8 mouse cellular contexts compared by ENCODE assay signal in the genomic region with DNA sequence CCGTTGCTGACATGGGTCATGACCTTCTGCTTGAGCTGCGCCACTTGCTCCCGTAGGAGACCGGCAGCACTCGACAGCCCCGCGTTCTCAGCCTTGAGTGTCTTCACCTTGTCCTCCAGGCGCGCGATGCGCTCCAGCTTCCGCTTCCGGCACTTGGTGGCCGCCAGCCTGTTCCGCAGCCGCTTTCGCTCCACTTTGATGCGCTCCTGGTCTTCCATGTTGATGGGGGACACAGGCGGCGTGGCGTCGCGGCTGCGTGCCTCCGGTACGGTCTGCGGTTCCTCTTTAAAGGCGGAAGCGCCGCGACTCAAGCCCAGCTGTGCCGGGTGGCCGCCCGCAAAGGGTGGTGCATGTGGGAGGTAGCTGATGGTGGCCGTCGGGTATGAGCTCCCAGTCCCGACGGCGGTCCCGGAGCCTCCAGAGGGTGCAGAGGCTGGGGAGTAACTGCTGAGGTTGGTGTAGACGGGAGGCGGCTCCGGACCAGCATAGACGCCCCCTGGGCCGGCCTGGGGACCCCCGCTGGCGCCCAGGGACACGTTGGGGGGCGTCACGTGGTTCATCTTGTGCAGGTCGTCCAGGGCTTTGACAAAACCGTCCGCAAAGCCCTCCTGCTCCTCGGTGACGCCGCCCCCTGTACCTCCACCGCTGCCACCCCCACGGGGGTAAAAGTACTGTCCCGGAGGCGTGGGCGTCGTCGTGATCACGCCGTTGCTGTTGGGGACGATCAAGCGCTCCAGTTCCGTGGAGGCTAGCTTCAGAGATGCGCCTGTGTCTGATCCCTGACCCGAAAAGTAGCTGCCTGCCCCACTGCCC. TPM values are rescaled to one million over a fixed set of nuclear protein-coding genes. Genes with fewer than 3 reads are reported as not detected.
DNase-seq lines count a peak whose midpoint lies in the region; ATAC-seq and TF ChIP-seq lines count a peak whose summit lies in the region.

No protein-coding gene starts in this region.

- in situ Hi-C loops in ES-E14 (cut with MboI; ENCODE audit: low sequenced_read_pairs in 2 of 2, unreplicated experiment in 2 of 2): no loop called here

- ATAC-seq in forebrain, postnatal 0 days: no peak
- ATAC-seq in hindbrain, embryonic 13.5 days (ENCODE audit: low FRiP score): no peak
- no peak for ATAC-seq in erythroid progenitor cell, adult 5-6 weeks (replicated peaks; ENCODE audit: low FRiP score, poor library complexity, severe bottlenecking)

- intact Hi-C loops in left cerebral cortex, adult 2 months (cut with DNase I): loop anchor here (1.0 to 5.0 kb wide), 3 partner anchors 9 to 95 kb away; a partner anchor contains a TSS

- H3K9ac ChIP-seq in ES-E14 (ENCODE audit: insufficient read depth, low read depth, low read length, poor library complexity, severe bottlenecking): peak overlapping the region; percentile 86
- peak overlapping the region; percentile 58 for H3K9ac ChIP-seq in forebrain, postnatal 0 days
- peak overlapping the region; percentile 74 for H3K9ac ChIP-seq in hindbrain, embryonic 13.5 days

- peak overlapping the region; percentile 81 for H3K4me2 ChIP-seq in forebrain, postnatal 0 days (ENCODE audit: low read depth)
- peak overlapping the region; percentile 91 for H3K4me2 ChIP-seq in hindbrain, embryonic 13.5 days

- peaks cover 3% of the 10 kb centered on the region for H3K36me3 ChIP-seq in ES-E14 (ENCODE audit: control insufficient read depth, insufficient read depth, low read length, poor library complexity, severe bottlenecking)
- peaks cover 17% of the 10 kb centered on the region for H3K36me3 ChIP-seq in forebrain, postnatal 0 days (ENCODE audit: insufficient read depth)
- H3K36me3 ChIP-seq in hindbrain, embryonic 13.5 days: peaks cover 21% of the 10 kb centered on the region

- WGBS in forebrain, postnatal 0 days: 1% methylated on average over 70 of the region's 70 CpGs
- WGBS in hindbrain, embryonic 13.5 days: under 1% methylated on average over 70 of the region's 70 CpGs

- peak overlapping the region; percentile 59 to 83 for H3K4me3 ChIP-seq in ES-E14 (ENCODE audit: insufficient read depth in 1 of 2, low read depth in 1 of 2, low read length in 2 of 2, poor library complexity in 1 of 2, severe bottlenecking in 1 of 2)
- H3K4me3 ChIP-seq in forebrain, postnatal 0 days (ENCODE audit: low read depth, low read length): peak overlapping the region; percentile 49
- peak overlapping the region; percentile 52 for H3K4me3 ChIP-seq in hindbrain, embryonic 13.5 days
- peak overlapping the region; percentile 95 for H3K4me3 ChIP-seq in left cerebral cortex, adult 2 months

- no peak for TF ChIP-seq CTCF in forebrain, postnatal 0 days (IDR thresholded peaks at IDR 0.05; ENCODE audit: low read depth)
- TF ChIP-seq CTCF in left cerebral cortex, adult 2 months (IDR thresholded peaks at IDR 0.05): no peak

- H3K4me1 ChIP-seq in ES-E14 (ENCODE audit: control insufficient read depth in 2 of 2, insufficient read depth in 2 of 2, low read length in 2 of 2, poor library complexity in 1 of 2): peaks cover 7 to 16% of the 10 kb centered on the region in 2 experiments; a peak in 3 of 4 replicates
- peaks cover 19% of the 10 kb centered on the region; the same call in 1 of the 2 replicates for H3K4me1 ChIP-seq in forebrain, postnatal 0 days (ENCODE audit: insufficient read depth)
- peaks cover 79% of the 10 kb centered on the region for H3K4me1 ChIP-seq in hindbrain, embryonic 13.5 days (replicated peaks)

- DNase-seq in ES-E14 (ENCODE audit: low read depth, low spot score): no peak
- peak; percentile 74 for DNase-seq in brain, adult 2 months (ENCODE audit: low read depth, low spot score)
- DNase-seq in forebrain, postnatal 0 days: peak; percentile 63
- DNase-seq in left cerebral cortex, adult 2 months (ENCODE audit: extremely low spot score in 1 of 2, low spot score in 2 of 2): peak; percentile 63 to 72
- DNase-seq in lung, postnatal 4 days: peak; percentile 80 to 85
- DNase-seq in right cerebral cortex, postnatal 36 days (ENCODE audit: low spot score in 2 of 2): peak; percentile 60 to 64

- no peaks in the 10 kb centered on the region for H3K27me3 ChIP-seq in forebrain, postnatal 0 days (ENCODE audit: insufficient read depth, low read length)
- peaks cover 38% of the 10 kb centered on the region for H3K27me3 ChIP-seq in hindbrain, embryonic 13.5 days

- peak overlapping the region; percentile 65 for H3K27ac ChIP-seq in ES-E14 (ENCODE audit: insufficient read depth, low read depth, low read length, poor library complexity, severe bottlenecking)
- peak overlapping the region; percentile 71 for H3K27ac ChIP-seq in forebrain, postnatal 0 days (ENCODE audit: low read depth, low read length)
- H3K27ac ChIP-seq in hindbrain, embryonic 13.5 days: peak overlapping the region; percentile 77
- peak overlapping the region; percentile 99 for H3K27ac ChIP-seq in left cerebral cortex, adult 2 months

- H3K9me3 ChIP-seq in ES-E14 (ENCODE audit: control insufficient read depth, insufficient read depth, low read depth, low read length): no peaks in the 10 kb centered on the region
- H3K9me3 ChIP-seq in forebrain, postnatal 0 days (ENCODE audit: low read length): no peaks in the 10 kb centered on the region
- H3K9me3 ChIP-seq in hindbrain, embryonic 13.5 days: no peaks in the 10 kb centered on the region

TF ChIP-seq in ES-E14, 5 proteins besides CTCF, POLR2A, EP300 and RAD21:
- TF ChIP-seq CHD2 (IDR thresholded peaks at IDR 0.05; ENCODE audit: low read depth, low read length) (no peak), MAFK (IDR thresholded peaks at IDR 0.05; ENCODE audit: insufficient read depth, low read depth, low read length) (no peak), HCFC1 (IDR thresholded peaks at IDR 0.05; ENCODE audit: borderline replicate concordance, insufficient read depth, low read length) (0 out of 2 replicates have a peak, but pooled peaks have one; percentile 15), ZC3H11A (IDR thresholded peaks at IDR 0.05; ENCODE audit: borderline replicate concordance, low read depth, low read length) (no peak), ZNF384 (IDR thresholded peaks at IDR 0.05; ENCODE audit: low read depth, low read length) (no peak)

RNA-seq across cellular contexts. Expression of a gene that starts 0.9 kb away (rescaled TPM):
- 53.8 and 57.6 TPM in 2 replicates for total RNA-seq in ES-E14 (2012; rRNA removed)
- total RNA-seq in forebrain, postnatal 0 days (2014; rRNA removed): 21.9 and 22.2 TPM in 2 replicates
- polyA plus RNA-seq in forebrain, postnatal 0 days (2015; fragmentation: Nextera tagmentation; extraction: Ambion mirVana): 10.1 and 15.9 TPM in 2 replicates
- 5.2 and 5.9 TPM in 2 replicates for polyA plus RNA-seq in hindbrain, embryonic 13.5 days (2015; fragmentation: Nextera tagmentation; extraction: Ambion mirVana)
- 100 to 1,000 TPM in 1 of 2 experiments, 10 to 100 TPM in 1; 99.5 to 145 TPM for total RNA-seq in left cerebral cortex, adult 2 months (2021)
- 8.0 and 12.3 TPM in 2 replicates for total RNA-seq in erythroid progenitor cell, adult 5-6 weeks (2015; ENCODE audit: low replicate concordance)
- 10.4 and 15.1 TPM in 2 replicates for total RNA-seq in erythroid progenitor cell, adult 5-6 weeks (2017; ENCODE audit: low replicate concordance)

RNA-seq across cellular contexts. Expression of a gene that starts 8.1 kb away (rescaled TPM):
- 160 and 174 TPM in 2 replicates for total RNA-seq in ES-E14 (2012; rRNA removed)
- total RNA-seq in forebrain, postnatal 0 days (2014; rRNA removed): 39.8 and 42.7 TPM in 2 replicates
- polyA plus RNA-seq in forebrain, postnatal 0 days (2015; fragmentation: Nextera tagmentation; extraction: Ambion mirVana): 52.2 and 56.3 TPM in 2 replicates
- 61.4 and 62.1 TPM in 2 replicates for polyA plus RNA-seq in hindbrain, embryonic 13.5 days (2015; fragmentation: Nextera tagmentation; extraction: Ambion mirVana)
- 10 to 100 TPM; 43.4 to 47.3 TPM for total RNA-seq in left cerebral cortex, adult 2 months (2021)
- total RNA-seq in erythroid progenitor cell, adult 5-6 weeks (2015; ENCODE audit: low replicate concordance): 82.6 and 141 TPM in 2 replicates
- total RNA-seq in erythroid progenitor cell, adult 5-6 weeks (2017; ENCODE audit: low replicate concordance): 63.3 and 93.8 TPM in 2 replicates

RNA-seq across cellular contexts. Expression of a gene that starts 8.3 kb away (rescaled TPM):
- 259 and 328 TPM in 2 replicates for total RNA-seq in ES-E14 (2012; rRNA removed)
- 814 and 983 TPM in 2 replicates for total RNA-seq in forebrain, postnatal 0 days (2014; rRNA removed)
- 974 and 1,110 TPM in 2 replicates for polyA plus RNA-seq in forebrain, postnatal 0 days (2015; fragmentation: Nextera tagmentation; extraction: Ambion mirVana)
- 1,362 and 1,388 TPM in 2 replicates for polyA plus RNA-seq in hindbrain, embryonic 13.5 days (2015; fragmentation: Nextera tagmentation; extraction: Ambion mirVana)
- 100 to 1,000 TPM; 319 to 333 TPM for total RNA-seq in left cerebral cortex, adult 2 months (2021)
- total RNA-seq in erythroid progenitor cell, adult 5-6 weeks (2015; ENCODE audit: low replicate concordance): 2,168 and 2,598 TPM in 2 replicates
- total RNA-seq in erythroid progenitor cell, adult 5-6 weeks (2017; ENCODE audit: low replicate concordance): 2,812 and 2,913 TPM in 2 replicates

RNA-seq across cellular contexts. Expression of a gene that starts 8.4 kb away (rescaled TPM):
- not detected in 2 replicates for total RNA-seq in ES-E14 (2012; rRNA removed)
- total RNA-seq in forebrain, postnatal 0 days (2014; rRNA removed): not detected in 2 replicates
- polyA plus RNA-seq in forebrain, postnatal 0 days (2015; fragmentation: Nextera tagmentation; extraction: Ambion mirVana): not detected in 2 replicates
- not detected in 2 replicates for polyA plus RNA-seq in hindbrain, embryonic 13.5 days (2015; fragmentation: Nextera tagmentation; extraction: Ambion mirVana)
- not detected for total RNA-seq in left cerebral cortex, adult 2 months (2021)
- not detected in 2 replicates for total RNA-seq in erythroid progenitor cell, adult 5-6 weeks (2015; ENCODE audit: low replicate concordance)
- not detected in 2 replicates for total RNA-seq in erythroid progenitor cell, adult 5-6 weeks (2017; ENCODE audit: low replicate concordance)

RNA-seq across cellular contexts. Expression of a gene that starts 12.8 kb away (rescaled TPM):
- 28.6 and 52.9 TPM in 2 replicates for total RNA-seq in ES-E14 (2012; rRNA removed)
- total RNA-seq in forebrain, postnatal 0 days (2014; rRNA removed): 30.3 and 32.5 TPM in 2 replicates
- 22.6 and 28.7 TPM in 2 replicates for polyA plus RNA-seq in forebrain, postnatal 0 days (2015; fragmentation: Nextera tagmentation; extraction: Ambion mirVana)
- polyA plus RNA-seq in hindbrain, embryonic 13.5 days (2015; fragmentation: Nextera tagmentation; extraction: Ambion mirVana): 25.1 and 25.5 TPM in 2 replicates
- total RNA-seq in left cerebral cortex, adult 2 months (2021): 10 to 100 TPM; 11.3 to 11.6 TPM
- 0.42 and 0.72 TPM in 2 replicates for total RNA-seq in erythroid progenitor cell, adult 5-6 weeks (2015; ENCODE audit: low replicate concordance)
- total RNA-seq in erythroid progenitor cell, adult 5-6 weeks (2017; ENCODE audit: low replicate concordance): 2.6 and 4.6 TPM in 2 replicates
